Mouse (Mus musculus) liver, adult 2 months (tissue): ENCODE results near the gene Apoh. TPM values are rescaled to one million over a fixed set of nuclear protein-coding genes. Genes with fewer than 3 reads are reported as not detected.
A peak's percentile ranks its signal among the peaks of the same experiment; 100 is the strongest.

Experiments used
- DNase-seq: peaks from one replicate; pipeline ENCODE4 v3.0.0-alpha.2; 2011; ENCODE audit warnings: low read depth, low spot score; ENCODE audit errors: extremely low read depth
- H3K27ac ChIP-seq: fragments of 200-500 bp; replicated peaks from 2 replicates; pipeline ENCODE4 v1.5.1; 2012; ENCODE audit warnings: low read depth, mild to moderate bottlenecking, control low read depth, inconsistent platforms, low read length; ENCODE audit not compliant: insufficient read depth
- H3K27me3 ChIP-seq: fragments of 200-500 bp; 2 replicates; pipeline ENCODE4 v1.6.1; 2012; ENCODE audit warnings: mild to moderate bottlenecking, moderate library complexity, low read length, inconsistent platforms; ENCODE audit not compliant: control insufficient read depth, insufficient read depth
- H3K36me3 ChIP-seq: fragments of 200-500 bp; 2 replicates; pipeline ENCODE4 v1.6.1; 2012; ENCODE audit warnings: low read length, inconsistent platforms; ENCODE audit not compliant: control insufficient read depth, insufficient read depth
- H3K4me1 ChIP-seq: fragments of 200-500 bp; 2 replicates; pipeline ENCODE4 v1.6.1; 2011; ENCODE audit warnings: low read length; ENCODE audit not compliant: control insufficient read depth, insufficient read depth
- H3K4me3 ChIP-seq: fragments of 200-500 bp; 2 replicates; pipeline ENCODE4 v1.5.1; 2011; ENCODE audit warnings: low read depth, mild to moderate bottlenecking, control low read depth, low read length, moderate library complexity; ENCODE audit not compliant: insufficient read depth
- H3K79me2 ChIP-seq: fragments of 200-500 bp; 2 replicates; pipeline ENCODE4 v1.6.1; 2012; ENCODE audit warnings: inconsistent platforms, mild to moderate bottlenecking, low read length, moderate library complexity; ENCODE audit not compliant: control insufficient read depth, insufficient read depth
- H3K9ac ChIP-seq: fragments of 200-500 bp; 2 replicates; pipeline ENCODE4 v1.6.1; 2012; ENCODE audit warnings: low read depth, mild to moderate bottlenecking, control low read depth, inconsistent platforms, low read length
- CTCF ChIP-seq: fragments of 200-500 bp; IDR thresholded peaks from 2 replicates; pipeline ENCODE4 v1.5.1; 2011; ENCODE audit warnings: low read depth, low read length, control low read depth
- POLR2A ChIP-seq: fragments of 200-500 bp; IDR thresholded peaks from 2 replicates; pipeline ENCODE4 v1.6.1; 2011; ENCODE audit warnings: low read length, control low read depth; ENCODE audit not compliant: insufficient read depth; ENCODE audit errors: extremely low read depth
- WGBS: fragments of 180-500 bp; shearing (Covaris S2); methylation state at CpG from one replicate; pipeline ENCODE4 v1.1.7; 2018; 5-methylcytosine and 5-hydroxymethylcytosine counted together
- polyA plus RNA-seq: library from polyadenylated mRNA; depleted of rRNA; stranded (reverse); fragments of >200 nt; gene quantifications from 2 replicates; pipeline ENCODE4 v1.2.3, GENCODE M21; 2012; rRNA removed
- total RNA-seq: library from RNA; depleted of rRNA; stranded (reverse); fragments of >200 nt; gene quantifications from 2 replicates; pipeline ENCODE4 v1.2.3, GENCODE M21; 2014; rRNA removed

Gene Apoh
- total RNA-seq (3,004 and 3,021 TPM in 2 replicates), polyA plus RNA-seq (2,202 and 2,235 TPM in 2 replicates)

- no peaks in the 10 kb centered on the region for H3K79me2 ChIP-seq
- H3K4me1 ChIP-seq: peaks cover 3% of the 10 kb centered on the region; the same call in 1 of the 2 replicates
- H3K27ac ChIP-seq: peak within 1 kb of the TSS; percentile 2; the same call in 1 of the 2 replicates
- no peaks in the 10 kb centered on the region for H3K27me3 ChIP-seq
- H3K9ac ChIP-seq: peak within 1 kb of the TSS; percentile 78
- H3K4me3 ChIP-seq: peak within 1 kb of the TSS; percentile 71
- DNase-seq: peak; percentile 62
- TF ChIP-seq CTCF (no peak), POLR2A (no peak)
- H3K36me3 ChIP-seq: no peaks in the 10 kb centered on the region
- WGBS: under 1% methylated on average over 73 of the region's 75 CpGs
These were observed at the start of gene Apoh for GRCm38 (mm10) chr11:108342781-108343768. TSS of gene Apoh (plus strand) at chr11:108343354.

- no peaks in the 10 kb centered on the region for H3K4me1 ChIP-seq
- no peak for TF ChIP-seq POLR2A
- TF ChIP-seq CTCF: no peak
- H3K79me2 ChIP-seq: no peaks in the 10 kb centered on the region
- H3K9ac ChIP-seq: no peak overlapping the region
- no peak overlapping the region for H3K27ac ChIP-seq
- no peaks in the 10 kb centered on the region for H3K36me3 ChIP-seq
- no peaks in the 10 kb centered on the region for H3K27me3 ChIP-seq
- whole genome bisulfite sequencing: 77% methylated on average over 3 of the region's 3 CpGs
- no peak for DNase-seq
- no peak overlapping the region for H3K4me3 ChIP-seq
These were observed 49.3 kb upstream of the Apoh start for GRCm38 (mm10) chr11:108293843-108294242.

- H3K36me3 ChIP-seq: no peaks in the 10 kb centered on the region
- DNase-seq: no peak
- H3K27ac ChIP-seq: no peak overlapping the region
- TF ChIP-seq POLR2A (no peak), CTCF (no peak)
- no peaks in the 10 kb centered on the region for H3K4me1 ChIP-seq
- no peak overlapping the region for H3K4me3 ChIP-seq
- H3K79me2 ChIP-seq: no peaks in the 10 kb centered on the region
- 96% methylated on average over 12 of the region's 12 CpGs for WGBS
- H3K27me3 ChIP-seq: no peaks in the 10 kb centered on the region
- no peak overlapping the region for H3K9ac ChIP-seq
These were observed 48.8 kb upstream of the Apoh start for GRCm38 (mm10) chr11:108294305-108294813.

GRCm38 (mm10) chr11:108295373-108295772 lies 47.8 kb upstream of the Apoh start:
- Histone ChIP-seq H3K27me3 (no peaks in the 10 kb centered on the region), H3K4me3 (no peak overlapping the region)
- no peak for DNase-seq

GRCm38 (mm10) chr11:108297956-108298355 lies 45.2 kb upstream of the Apoh start:
- 84% methylated on average over 8 of the region's 8 CpGs for WGBS
- TF ChIP-seq POLR2A (no peak), CTCF (no peak)

More at GRCm38 (mm10) chr11:108295373-108295772, 47.8 kb upstream of the Apoh start:
- Histone ChIP-seq H3K9ac (no peak overlapping the region), H3K4me1 (no peaks in the 10 kb centered on the region), H3K79me2 (no peaks in the 10 kb centered on the region), H3K27ac (no peak overlapping the region), H3K36me3 (no peaks in the 10 kb centered on the region)
- TF ChIP-seq POLR2A: no peak
- no peak for TF ChIP-seq CTCF

GRCm38 (mm10) chr11:108299913-108300312 lies 43.2 kb upstream of the Apoh start:
- H3K9ac ChIP-seq: no peak overlapping the region
- TF ChIP-seq CTCF (no peak), POLR2A (no peak)
- no peaks in the 10 kb centered on the region for H3K79me2 ChIP-seq
- H3K4me1 ChIP-seq: no peaks in the 10 kb centered on the region
- 92% methylated on average over 10 of the region's 10 CpGs for WGBS
- no peak overlapping the region for H3K4me3 ChIP-seq
- DNase-seq: no peak
- no peaks in the 10 kb centered on the region for H3K36me3 ChIP-seq
- no peak overlapping the region for H3K27ac ChIP-seq
- H3K27me3 ChIP-seq: no peaks in the 10 kb centered on the region

More at GRCm38 (mm10) chr11:108297956-108298355, 45.2 kb upstream of the Apoh start:
- Histone ChIP-seq H3K4me3 (no peak overlapping the region), H3K36me3 (no peaks in the 10 kb centered on the region), H3K27ac (no peak overlapping the region), H3K79me2 (no peaks in the 10 kb centered on the region), H3K9ac (no peak overlapping the region), H3K4me1 (no peaks in the 10 kb centered on the region), H3K27me3 (no peaks in the 10 kb centered on the region)
- no peak for DNase-seq
